11 mouse cellular contexts compared by ENCODE assay signal in the genomic region with DNA sequence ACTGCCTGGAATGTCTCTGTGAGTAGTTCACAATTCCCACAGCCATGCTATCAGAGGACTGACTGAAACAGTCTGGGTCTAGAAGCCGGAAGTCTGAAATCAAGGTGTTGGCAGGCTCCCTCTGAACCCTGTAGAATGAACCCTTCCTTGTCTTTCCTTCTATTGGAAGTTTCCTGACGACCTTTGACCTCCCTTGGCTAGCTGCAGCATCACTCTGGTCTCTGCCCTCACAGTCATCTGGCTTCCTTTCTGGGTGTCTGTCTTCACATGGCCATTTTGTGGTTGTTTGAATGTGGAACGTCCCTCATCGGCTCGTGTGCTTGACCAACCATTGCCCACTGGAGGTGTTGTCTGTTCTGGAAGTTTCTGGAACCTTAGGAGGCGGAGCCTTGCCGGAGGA.
"Had no signal": no experiment of that assay in that cellular context is flagged by ENCODE, and none has a peak within 500 bp of the region (broad histone marks: within the 10 kb centered on the region; RNA-seq: fewer than 3 reads in every experiment).

No protein-coding gene starts in this region.

- H3K4me2 ChIP-seq: limb, embryonic 15.5 days; liver, embryonic 13.5 days; midbrain, embryonic 13.5 days; neural tube, embryonic 15.5 days had no signal

- H3K27ac ChIP-seq: limb, embryonic 15.5 days; liver, embryonic 13.5 days; midbrain, embryonic 13.5 days; neural tube, embryonic 15.5 days; stomach, postnatal 0 days had no signal

- H3K4me3 ChIP-seq: limb, embryonic 15.5 days; liver, embryonic 13.5 days; midbrain, embryonic 13.5 days; myocyte; neural tube, embryonic 15.5 days had no signal

- H3K9ac ChIP-seq: limb, embryonic 15.5 days; liver, embryonic 13.5 days; midbrain, embryonic 13.5 days; neural tube, embryonic 15.5 days had no signal

- H3K27me3 ChIP-seq: limb, embryonic 15.5 days; liver, embryonic 13.5 days; midbrain, embryonic 13.5 days; neural tube, embryonic 15.5 days had no signal

- ATAC-seq: midbrain, embryonic 13.5 days had no signal

- H3K4me1 ChIP-seq: limb, embryonic 15.5 days; midbrain, embryonic 13.5 days; neural tube, embryonic 15.5 days had no signal

- H3K9me3 ChIP-seq: limb, embryonic 15.5 days; liver, embryonic 13.5 days; neural tube, embryonic 15.5 days had no signal

- H3K36me3 ChIP-seq: limb, embryonic 15.5 days; liver, embryonic 13.5 days; midbrain, embryonic 13.5 days; neural tube, embryonic 15.5 days had no signal

- DNase-seq: layer of hippocampus, postnatal 36 days; liver, embryonic 13.5 days; lung, adult 18-20 months; right cerebral cortex, adult 18-20 months; right cerebral cortex, postnatal 25 days; thymus, postnatal 4 days had no signal
